Mouse (Mus musculus) heart, embryonic 13.5 days (tissue): ENCODE measurements at regions not wholly inside any gene's neighbourhood (a gene's known extent, or its start where the extent isn't known, plus 50 kb on each side); places are given as distances from the start of the nearest gene placed in this dataset.

Experiments used
- ATAC-seq: fragments of 200-750 bp; cut with Nextera tagmentation; 2 replicates; pipeline ENCODE4 v1.8.0; 2017; ENCODE audit warnings: moderate TSS enrichment; ENCODE audit not compliant: insufficient number of reproducible peaks, low FRiP score, low TSS enrichment; ENCODE audit errors: extremely low read depth
- H3K27ac ChIP-seq: fragments of 300-500 bp; sonication (generic); replicated peaks from 2 replicates; pipeline ENCODE4 v1.5.1; 2015; ENCODE audit warnings: moderate library complexity, mild to moderate bottlenecking, inconsistent platforms
- H3K27me3 ChIP-seq: fragments of 300-500 bp; sonication (generic); replicated peaks from 2 replicates; pipeline ENCODE4 v1.6.1; 2015; ENCODE audit warnings: mild to moderate bottlenecking, inconsistent platforms
- H3K36me3 ChIP-seq: fragments of 300-500 bp; sonication (generic); 2 replicates; pipeline ENCODE4 v1.6.1; 2015; ENCODE audit warnings: mild to moderate bottlenecking, inconsistent platforms
- H3K4me1 ChIP-seq: fragments of 300-500 bp; sonication (generic); 2 replicates; pipeline ENCODE4 v1.6.1; 2015; ENCODE audit warnings: inconsistent platforms
- H3K4me2 ChIP-seq: fragments of 300-500 bp; sonication (generic); 2 replicates; pipeline ENCODE4 v1.6.1; 2015; ENCODE audit warnings: inconsistent platforms, mild to moderate bottlenecking, moderate library complexity
- H3K4me3 ChIP-seq: fragments of 300-500 bp; sonication (generic); 2 replicates; pipeline ENCODE4 v1.5.1; 2015; ENCODE audit warnings: moderate library complexity, mild to moderate bottlenecking, inconsistent platforms
- H3K9ac ChIP-seq: fragments of 300-500 bp; sonication (generic); 2 replicates; pipeline ENCODE4 v1.6.1; 2015; ENCODE audit warnings: inconsistent platforms, mild to moderate bottlenecking, moderate library complexity
- H3K9me3 ChIP-seq: fragments of 300-500 bp; sonication (generic); 2 replicates; pipeline ENCODE4 v1.6.1; 2016; ENCODE audit warnings: inconsistent platforms
- WGBS: fragments of 180-500 bp; shearing (Covaris S2); methylation state at CpG from one replicate; pipeline ENCODE4 v1.1.7; 2015; ENCODE audit warnings: mixed read lengths; 5-methylcytosine and 5-hydroxymethylcytosine counted together

DNA sequence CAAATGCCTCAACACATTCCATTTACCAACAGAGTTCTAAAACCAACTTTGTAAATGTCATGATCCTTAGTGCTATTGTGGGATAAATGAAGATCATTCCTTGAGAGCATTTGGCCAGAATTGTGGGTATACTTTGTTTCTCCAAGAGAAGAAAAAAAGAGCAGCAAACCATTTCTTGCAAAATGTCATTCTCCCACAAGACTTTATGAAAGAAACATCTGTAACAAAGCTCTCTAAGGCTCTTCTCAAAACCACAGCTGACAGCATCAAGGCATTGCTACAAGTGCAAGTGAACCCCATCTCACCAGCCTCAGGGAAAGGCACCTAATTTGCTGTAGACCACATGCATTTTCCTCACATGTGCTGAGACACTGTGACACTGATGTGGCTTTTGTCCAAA is 194.3 kb upstream of the Zic4 start:
- ATAC-seq = no peak
- no peaks in the 10 kb centered on the region for H3K36me3 ChIP-seq
- no peaks in the 10 kb centered on the region for H3K4me1 ChIP-seq
- H3K27me3 ChIP-seq = no peaks in the 10 kb centered on the region
- no peaks in the 10 kb centered on the region for H3K9me3 ChIP-seq
- no peak overlapping the region for H3K27ac ChIP-seq
- H3K4me2 ChIP-seq = no peak overlapping the region
- no peak overlapping the region for H3K9ac ChIP-seq
- H3K4me3 ChIP-seq = no peak overlapping the region

DNA sequence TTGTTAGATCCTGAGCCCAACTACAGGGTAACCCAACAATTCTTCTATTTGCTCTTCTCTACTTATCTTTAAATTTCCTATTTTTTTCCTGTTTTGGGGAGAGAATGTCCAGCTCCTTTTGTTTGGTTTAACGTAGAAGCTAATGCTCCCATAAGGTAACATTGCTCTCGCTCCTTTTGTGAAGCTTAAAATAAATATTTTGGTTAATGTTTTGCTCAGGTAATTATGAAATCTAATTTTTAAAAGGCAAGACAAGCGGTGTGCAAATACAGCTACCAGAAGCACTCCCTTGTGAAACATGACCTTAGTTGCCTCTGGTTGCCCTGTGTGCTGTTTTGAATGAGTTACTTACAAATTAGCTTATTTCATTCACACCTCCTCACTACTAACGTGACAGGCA is 169.0 kb upstream of the Zic4 start:
- Histone ChIP-seq H3K4me3 (no peak overlapping the region), H3K27me3 (no peaks in the 10 kb centered on the region), H3K9me3 (no peaks in the 10 kb centered on the region), H3K27ac (no peak overlapping the region), H3K4me2 (no peak overlapping the region), H3K36me3 (no peaks in the 10 kb centered on the region), H3K4me1 (no peaks in the 10 kb centered on the region), H3K9ac (no peak overlapping the region)
- ATAC-seq = no peak
- WGBS = 73% methylated on average over 4 of the region's 4 CpGs

DNA sequence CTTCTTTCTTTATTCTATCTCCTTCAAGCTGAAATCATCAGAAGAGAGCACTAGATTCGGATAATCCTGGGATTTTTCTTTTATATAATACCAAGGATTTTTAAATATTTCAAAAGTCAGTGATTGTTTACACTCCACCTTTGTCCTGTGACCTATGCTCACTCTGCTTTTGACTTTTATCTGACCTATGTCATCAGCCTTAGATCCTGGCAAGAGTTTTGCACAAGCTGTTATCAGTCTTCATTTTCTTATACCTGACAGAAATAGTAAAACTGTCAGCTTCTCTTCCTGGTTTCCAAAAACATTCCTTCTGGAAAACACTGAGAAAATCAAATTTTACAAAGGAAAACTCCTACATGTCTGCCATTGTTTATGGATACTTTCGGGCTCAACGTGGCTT is 168.3 kb upstream of the Zic4 start:
- Histone ChIP-seq H3K27ac (no peak overlapping the region), H3K9me3 (no peaks in the 10 kb centered on the region), H3K9ac (no peak overlapping the region), H3K36me3 (no peaks in the 10 kb centered on the region), H3K4me2 (no peak overlapping the region), H3K4me3 (no peak overlapping the region), H3K4me1 (no peaks in the 10 kb centered on the region), H3K27me3 (no peaks in the 10 kb centered on the region)
- WGBS = 71% methylated on average over 3 of the region's 3 CpGs
- no peak for ATAC-seq

- no peak overlapping the region for H3K27ac ChIP-seq
- H3K4me3 ChIP-seq = no peak overlapping the region
- 70% methylated on average over 2 of the region's 2 CpGs for WGBS
- H3K27me3 ChIP-seq = no peaks in the 10 kb centered on the region
- H3K36me3 ChIP-seq = no peaks in the 10 kb centered on the region
- H3K9ac ChIP-seq = no peak overlapping the region
- H3K4me2 ChIP-seq = no peak overlapping the region
- H3K9me3 ChIP-seq = no peaks in the 10 kb centered on the region
- ATAC-seq = no peak
- no peaks in the 10 kb centered on the region for H3K4me1 ChIP-seq
These were observed 154.9 kb upstream of the Zic4 start for GRCm38 (mm10) chr9:91207281-91207680.

GRCm38 (mm10) chr9:91227673-91228440 is 134.4 kb upstream of the Zic4 start:
- no peaks in the 10 kb centered on the region for H3K4me1 ChIP-seq
- no peak overlapping the region for H3K4me3 ChIP-seq
- H3K36me3 ChIP-seq = no peaks in the 10 kb centered on the region
- no peak overlapping the region for H3K4me2 ChIP-seq
- WGBS = 55% methylated on average over 10 of the region's 10 CpGs
- H3K27me3 ChIP-seq = no peaks in the 10 kb centered on the region
- H3K27ac ChIP-seq = no peak overlapping the region
- ATAC-seq = no peak
- no peaks in the 10 kb centered on the region for H3K9me3 ChIP-seq
- H3K9ac ChIP-seq = no peak overlapping the region

DNA sequence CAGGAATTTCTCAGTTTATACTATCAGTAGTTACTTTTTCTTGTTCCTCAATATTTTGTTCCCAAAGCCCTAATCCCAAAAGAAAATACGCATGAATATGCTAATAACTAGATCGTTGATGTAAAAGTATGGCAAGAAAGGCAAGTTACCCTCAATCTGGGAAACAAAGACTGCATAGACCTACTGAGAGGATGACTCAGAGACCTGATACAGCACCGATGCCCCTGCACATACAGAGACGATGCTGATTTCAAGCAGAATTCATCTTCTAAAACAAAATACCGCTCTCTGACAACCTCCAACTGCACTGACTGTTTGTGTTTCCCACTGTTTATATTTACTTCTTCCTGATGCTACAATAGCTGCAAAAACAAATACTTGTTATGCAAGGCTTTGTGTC is 133.7 kb upstream of the Zic4 start:
- H3K4me2 ChIP-seq = no peak overlapping the region
- no peaks in the 10 kb centered on the region for H3K9me3 ChIP-seq
- H3K9ac ChIP-seq = no peak overlapping the region
- no peaks in the 10 kb centered on the region for H3K36me3 ChIP-seq
- no peaks in the 10 kb centered on the region for H3K4me1 ChIP-seq
- WGBS = 68% methylated on average over 5 of the region's 5 CpGs
- no peak for ATAC-seq
- H3K4me3 ChIP-seq = no peak overlapping the region
- no peaks in the 10 kb centered on the region for H3K27me3 ChIP-seq
- H3K27ac ChIP-seq = no peak overlapping the region

GRCm38 (mm10) chr9:91253886-91254285 is 108.3 kb upstream of the Zic4 start:
- Histone ChIP-seq H3K36me3 (no peaks in the 10 kb centered on the region), H3K27ac (no peak overlapping the region), H3K4me1 (no peaks in the 10 kb centered on the region), H3K27me3 (no peaks in the 10 kb centered on the region), H3K9me3 (0 out of 2 replicates have a peak, but pooled peaks cover 8% of the 10 kb centered on the region), H3K4me2 (no peak overlapping the region), H3K4me3 (no peak overlapping the region), H3K9ac (no peak overlapping the region)
- ATAC-seq = no peak
- 83% methylated on average over 1 of the region's 1 CpGs for WGBS

DNA sequence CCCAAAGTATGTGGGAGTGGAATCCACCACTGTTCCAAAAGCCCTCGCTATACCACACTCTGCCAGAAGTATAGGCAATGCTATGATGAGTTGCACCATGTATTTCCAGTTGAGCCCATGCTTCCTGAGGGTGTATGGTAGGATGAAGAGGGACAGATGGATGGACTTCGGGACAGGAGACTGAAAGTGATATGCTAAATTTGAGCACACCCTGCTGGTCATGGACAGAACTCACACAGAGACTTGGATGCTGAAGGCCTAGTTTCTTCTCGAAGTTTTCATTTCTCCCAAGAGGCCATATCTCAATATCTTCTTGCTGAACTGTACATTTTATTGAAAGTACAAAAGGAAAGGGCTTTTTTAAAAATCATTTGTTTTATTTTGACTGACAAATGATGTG is 70.9 kb upstream of the Zic4 start:
- H3K27me3 ChIP-seq = no peaks in the 10 kb centered on the region
- no peaks in the 10 kb centered on the region for H3K4me1 ChIP-seq
- 62% methylated on average over 3 of the region's 3 CpGs for WGBS
- H3K9ac ChIP-seq = no peak overlapping the region
- H3K27ac ChIP-seq = no peak overlapping the region
- no peaks in the 10 kb centered on the region; the same call in 1 of the 2 replicates for H3K9me3 ChIP-seq
- H3K4me2 ChIP-seq = no peak overlapping the region
- no peaks in the 10 kb centered on the region for H3K36me3 ChIP-seq
- H3K4me3 ChIP-seq = no peak overlapping the region
- ATAC-seq = no peak
